Mouse (Mus musculus) lung, adult 10 weeks (tissue): ENCODE data around the gene Tmem91. TPM values are rescaled to one million over a fixed set of nuclear protein-coding genes. Genes with fewer than 3 reads are reported as not detected.

Source experiments
- polyA plus RNA-seq: library from polyadenylated mRNA; stranded (reverse); fragments of 350-450 nt; fragmentation: Illumina TruSeq; extraction: RNeasy Lipid Tissue Mini Kit (QIAGEN cat#74804); gene quantifications from one replicate; pipeline ENCODE4 v1.2.3, GENCODE M21; 2014; ENCODE audit warnings: low read depth, low replicate concordance; ENCODE audit not compliant: insufficient read depth

Tmem91 gene
- 0.30 TPM for polyA plus RNA-seq

GRCm38 (mm10) chr7:25674719-25675300, at the start of gene Tmem91:
Gene Tmem91 (minus strand): TSS chr7:25675166.

GRCm38 (mm10) chr7:25718788-25719417, 43.9 kb upstream of the Tmem91 start, which contains the start of gene Ccdc97:
Gene Ccdc97 (minus strand): TSS chr7:25719088.

DNA sequence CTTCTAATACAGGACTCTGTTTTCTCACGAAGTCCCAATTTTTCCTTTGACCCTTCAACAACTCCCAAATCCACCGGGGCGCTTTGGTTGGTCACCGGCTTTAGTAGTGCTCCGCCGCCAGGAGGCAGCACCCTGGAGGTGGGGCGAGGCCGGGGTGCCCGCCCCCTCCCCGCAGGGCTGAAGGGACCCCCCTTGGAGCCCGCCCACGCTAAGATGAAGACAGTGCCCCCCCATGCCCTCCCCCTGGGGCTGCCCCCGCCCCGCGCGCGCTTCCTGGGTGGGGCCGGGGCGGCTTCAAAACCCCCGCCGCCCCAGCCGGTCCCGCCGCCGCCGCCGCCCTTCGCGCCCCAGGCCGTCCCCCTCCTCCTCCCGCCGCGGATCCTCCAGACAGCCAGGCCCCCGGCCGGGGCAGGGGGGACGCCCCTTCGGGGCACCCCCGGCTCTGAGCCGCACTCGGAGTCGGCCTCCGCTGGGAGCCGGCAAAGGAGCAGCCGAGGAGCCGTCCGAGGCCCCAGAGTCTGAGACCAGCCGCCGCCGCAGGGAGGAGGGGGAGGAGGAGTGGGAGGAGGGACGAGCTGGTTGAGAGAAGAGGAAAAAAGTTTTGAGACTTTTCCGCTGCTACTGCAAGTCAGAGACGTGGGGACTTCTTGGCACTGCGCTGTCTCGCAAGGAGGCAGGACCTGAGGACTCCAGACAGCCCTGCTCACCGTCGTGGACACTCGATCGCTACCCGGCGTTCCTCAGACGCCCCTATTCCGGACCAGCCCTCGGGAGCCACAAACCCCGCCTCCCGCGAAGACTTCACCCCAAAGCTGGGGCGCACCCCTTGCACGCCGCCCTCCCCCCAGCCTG, 11.9 kb upstream of the Tmem91 start, which contains the start of gene Tgfb1:
Gene Tgfb1, plus strand, starts transcription at position 323 of the 852 bp plus-strand sequence.

GRCm38 (mm10) chr7:25680514-25681258, 5.7 kb upstream of the Tmem91 start, which contains the start of gene B9d2:
Gene B9d2 (plus strand): TSS chr7:25680780.

GRCm38 (mm10) chr7:25658657-25659472, 16.1 kb downstream of the Tmem91 start, which contains the start of the genes Bckdha and Exosc5:
Gene Bckdha (minus strand): TSS chr7:25658981.
Gene Exosc5 (plus strand): TSS chr7:25659164.

GRCm38 (mm10) chr7:25626509-25627430, 48.2 kb downstream of the Tmem91 start, which contains the start of gene B3gnt8:
Gene B3gnt8 (plus strand): TSS chr7:25626654.

Other genes starting within 250 kb of the Tmem91 start
- 16.5 TPM for gene Ceacam1, start 197.6 kb downstream of the Tmem91 start, polyA plus RNA-seq
- gene Ceacam2, start 135.3 kb downstream of the Tmem91 start, polyA plus RNA-seq: not detected
- not detected for gene Erich4, start 59.3 kb downstream of the Tmem91 start, polyA plus RNA-seq
- gene Dmac2, start 55.8 kb downstream of the Tmem91 start, polyA plus RNA-seq: 16.3 TPM
- 5.4 TPM for gene B3gnt8, start 48.5 kb downstream of the Tmem91 start, polyA plus RNA-seq
- gene Bckdha, start 16.2 kb downstream of the Tmem91 start, polyA plus RNA-seq: 46.0 TPM
- gene Exosc5, start 16.0 kb downstream of the Tmem91 start, polyA plus RNA-seq: 41.6 TPM
- 23.1 TPM for gene B9d2, start 5.6 kb upstream of the Tmem91 start, polyA plus RNA-seq
- 34.1 TPM for gene Tgfb1, start 11.8 kb upstream of the Tmem91 start, polyA plus RNA-seq
- 15.7 TPM for gene Ccdc97, start 43.9 kb upstream of the Tmem91 start, polyA plus RNA-seq
- gene Hnrnpul1, start 79.6 kb upstream of the Tmem91 start, polyA plus RNA-seq: 30.1 TPM
- 39.0 TPM for gene Axl, start 113.5 kb upstream of the Tmem91 start, polyA plus RNA-seq
- gene Cyp2s1, start 141.7 kb upstream of the Tmem91 start, polyA plus RNA-seq: 45.5 TPM
- gene Cyp2b10, start 222.5 kb upstream of the Tmem91 start, polyA plus RNA-seq: 186 TPM